Mouse (Mus musculus): ENCODE measurements around the gene Syne2.

Gene Syne2

DNA sequence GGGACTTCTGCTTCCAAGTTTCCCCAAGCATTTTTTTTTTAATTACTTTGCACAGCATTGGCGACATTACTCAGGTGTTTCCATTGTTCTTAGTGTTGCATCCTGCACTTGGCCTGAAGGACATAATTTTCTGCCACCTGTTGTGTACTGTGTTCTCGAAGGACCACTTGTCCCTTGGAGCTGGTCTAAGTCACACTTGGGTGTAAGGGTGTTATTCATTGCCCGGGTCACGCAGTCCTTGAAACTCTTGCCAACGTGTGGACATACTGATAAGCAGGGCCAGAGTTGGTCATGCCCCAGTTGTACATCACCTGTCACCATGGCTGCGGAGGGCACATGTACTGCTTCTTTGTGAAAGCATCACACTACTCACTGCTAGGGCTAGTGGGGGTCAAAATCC, 228.6 kb downstream of the Syne2 start:
- DNase-seq (ENCODE audit: low spot score in 2 of 2): no peak

DNA sequence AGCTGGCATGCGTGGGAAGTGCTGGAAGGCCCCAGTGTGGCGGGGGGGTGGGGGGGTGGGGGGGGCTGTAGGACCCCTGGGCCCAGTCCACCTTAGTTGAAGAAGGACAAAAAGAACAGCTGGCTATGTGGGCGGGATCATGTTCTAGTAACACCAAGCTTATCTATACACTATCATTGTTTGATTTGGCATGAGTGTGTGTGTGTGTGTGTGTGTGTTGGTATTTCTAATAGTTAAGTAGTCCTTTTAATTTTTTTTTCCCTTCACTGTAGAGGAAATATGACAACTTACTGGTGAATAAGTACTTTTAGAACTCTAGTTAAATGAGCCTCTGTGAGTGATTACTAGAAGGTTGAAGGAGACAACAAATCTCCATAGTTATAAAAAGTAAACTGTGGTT, 230.0 kb downstream of the Syne2 start:
- DNase-seq (ENCODE audit: low spot score in 2 of 2): no peak

DNA sequence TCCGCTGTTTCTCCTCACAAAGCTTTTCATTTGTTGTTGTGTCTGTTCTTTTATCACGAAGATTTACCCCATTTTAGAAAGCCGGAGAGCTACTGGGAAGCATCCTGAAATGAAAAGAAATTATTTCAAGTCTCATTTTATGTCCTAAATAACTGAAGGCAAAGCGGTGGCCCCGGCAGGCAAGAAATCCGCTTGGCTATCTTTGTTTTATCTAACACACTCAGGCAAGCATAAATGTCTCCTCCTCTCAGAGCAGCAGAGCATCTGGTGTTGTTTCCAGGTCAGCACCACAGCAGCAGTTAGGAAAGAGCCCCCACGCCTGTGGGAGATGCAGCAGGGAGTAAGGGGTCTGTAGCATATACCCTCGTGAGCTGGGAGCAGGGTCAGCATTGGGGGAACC, 230.7 kb downstream of the Syne2 start:
- no peak for DNase-seq (ENCODE audit: low spot score in 2 of 2)

DNA sequence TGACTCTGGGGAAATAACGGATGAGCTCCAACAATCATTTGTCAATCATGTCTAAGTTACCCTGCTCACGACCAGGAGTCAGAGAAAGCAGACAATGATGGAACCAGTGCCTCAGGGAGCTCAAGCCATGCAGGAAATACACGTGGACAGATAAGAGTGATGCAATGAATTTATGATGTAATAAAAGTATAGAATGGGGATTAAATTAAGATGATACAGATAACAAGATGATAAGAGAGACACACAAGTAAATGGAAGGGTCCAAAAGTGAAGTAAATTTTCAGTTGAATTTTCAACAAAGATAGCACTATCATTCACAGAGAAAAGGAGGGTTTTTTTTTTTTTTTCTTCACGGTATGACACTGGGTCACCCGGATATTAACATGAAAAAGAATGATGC, 231.4 kb downstream of the Syne2 start:
- no peak for DNase-seq (ENCODE audit: low spot score in 2 of 2)

DNA sequence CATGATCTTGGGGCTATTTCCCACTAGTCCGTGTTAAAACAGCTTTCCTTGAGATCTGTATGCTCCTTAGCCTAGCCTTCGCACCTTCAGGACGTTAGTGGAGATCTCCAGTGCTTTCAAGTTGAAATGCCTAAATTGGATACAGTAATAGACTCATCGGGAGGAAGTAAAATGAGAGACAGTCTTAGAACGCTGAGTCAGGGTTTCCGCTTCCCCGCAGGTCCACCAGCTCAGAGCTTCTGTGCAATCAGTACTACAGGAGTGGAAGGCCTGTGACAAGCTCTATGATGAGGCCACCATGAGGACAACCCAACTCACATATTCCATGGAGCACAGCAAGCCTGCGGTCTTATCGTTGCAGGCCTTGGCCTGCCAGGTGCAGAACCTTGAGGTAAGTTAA, 233.9 kb downstream of the Syne2 start:
- DNase-seq (ENCODE audit: low spot score in 2 of 2): no peak

DNA sequence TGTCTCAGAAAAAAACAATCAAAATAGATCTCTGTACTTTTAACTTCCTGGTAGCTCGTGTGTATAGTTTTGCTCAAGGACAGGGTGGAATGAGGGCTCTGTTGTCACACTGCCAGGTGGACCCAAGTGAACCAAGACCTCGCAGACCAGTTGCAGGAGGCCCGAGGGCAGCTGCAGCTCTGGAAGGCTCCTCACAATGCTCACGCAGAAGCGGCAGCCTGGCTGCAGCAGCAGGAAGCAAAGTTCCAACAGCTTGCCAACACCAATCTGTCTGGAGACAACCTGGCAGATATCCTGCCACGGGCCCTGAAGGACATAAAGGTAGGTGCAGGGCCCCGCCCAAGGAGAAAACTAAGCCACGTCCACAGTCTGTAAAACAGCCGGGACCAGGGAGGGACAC, 236.7 kb downstream of the Syne2 start:
- no peak for DNase-seq (ENCODE audit: low spot score in 2 of 2)

DNA sequence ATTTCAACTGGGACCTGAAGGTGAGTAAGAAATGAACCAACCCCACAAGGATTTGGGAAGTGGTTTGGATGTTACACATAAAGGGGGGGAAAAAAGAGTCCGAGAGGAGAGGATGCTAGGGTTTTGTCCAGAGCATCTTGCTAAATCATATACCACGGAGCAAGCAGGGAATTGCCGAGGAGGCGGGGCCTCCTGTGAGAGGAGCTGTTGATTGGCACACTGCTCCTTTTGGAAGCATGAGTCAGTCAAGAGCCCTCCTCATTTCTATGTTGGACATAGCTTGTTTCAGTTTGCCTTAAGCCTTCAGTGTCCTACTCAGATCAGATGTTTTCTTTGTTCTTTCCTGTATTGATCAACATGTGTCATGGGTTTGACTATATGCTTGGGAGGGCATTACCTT, 245.1 kb downstream of the Syne2 start:
- DNase-seq (ENCODE audit: low spot score in 2 of 2): no peak

DNA sequence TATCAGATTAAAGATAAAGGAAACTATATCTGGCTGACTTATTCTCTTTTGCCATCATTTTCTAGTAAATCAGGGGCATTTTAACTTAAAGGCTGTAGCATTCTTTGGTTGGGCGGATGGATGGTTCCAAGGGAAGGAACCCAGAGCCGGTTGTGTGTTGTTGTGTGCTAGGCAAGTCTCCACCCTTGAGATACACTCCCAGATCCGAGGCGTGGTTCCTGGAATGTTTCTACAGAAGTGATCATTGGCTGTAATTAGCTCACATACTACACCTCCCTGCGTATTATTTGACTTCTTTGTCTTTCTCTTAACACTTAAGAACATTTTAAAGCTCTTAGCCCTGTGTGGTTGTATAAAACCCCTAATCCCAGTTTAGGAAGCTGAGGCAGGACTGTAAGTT, 252.5 kb downstream of the Syne2 start:
- no peak for DNase-seq (ENCODE audit: low spot score in 2 of 2)

DNA sequence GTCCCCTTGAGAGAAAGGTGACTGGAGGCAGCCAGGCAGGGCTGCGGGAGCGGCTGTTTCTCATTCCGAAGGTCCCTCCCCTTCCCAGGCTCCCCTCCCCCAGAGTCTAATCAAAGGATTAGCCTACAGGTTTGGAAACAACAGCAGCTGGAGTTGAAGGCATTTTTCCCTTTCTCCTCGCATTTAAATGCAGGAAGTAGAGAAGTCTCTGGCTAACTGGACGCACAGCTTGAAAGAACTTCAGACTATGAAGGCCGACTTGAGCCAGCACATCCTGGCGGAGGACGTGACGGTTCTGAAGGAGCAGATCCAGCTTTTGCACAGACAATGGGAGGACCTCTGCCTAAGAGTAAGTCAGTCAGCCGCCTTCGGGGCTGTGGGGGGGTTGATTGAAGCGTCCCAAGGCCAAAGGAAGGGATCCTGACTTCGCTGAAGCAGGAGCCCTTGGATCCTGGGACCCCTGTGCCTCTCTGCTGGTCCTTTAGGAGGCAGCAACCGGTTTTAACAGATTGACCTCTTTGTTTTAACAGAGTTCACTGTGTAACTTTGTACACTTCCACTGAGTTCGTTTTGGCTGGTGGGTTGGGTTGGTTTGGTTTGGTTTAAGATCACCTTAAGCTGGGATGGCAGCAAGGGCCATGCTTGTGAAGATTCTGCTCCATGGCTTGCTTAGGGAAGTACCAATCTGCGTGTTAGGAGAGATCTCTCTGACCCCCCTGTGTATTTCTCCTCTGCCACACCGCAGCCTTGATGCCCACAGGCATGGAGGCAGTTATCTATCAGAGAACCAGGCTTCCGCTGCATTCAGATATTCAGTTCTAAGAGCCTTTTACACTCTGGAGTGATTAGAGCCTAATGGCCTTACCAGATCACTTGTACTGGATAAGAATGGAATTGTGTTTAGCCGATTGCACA, 254.3 kb downstream of the Syne2 start:
- no peak for DNase-seq (ENCODE audit: low spot score in 2 of 2)

DNA sequence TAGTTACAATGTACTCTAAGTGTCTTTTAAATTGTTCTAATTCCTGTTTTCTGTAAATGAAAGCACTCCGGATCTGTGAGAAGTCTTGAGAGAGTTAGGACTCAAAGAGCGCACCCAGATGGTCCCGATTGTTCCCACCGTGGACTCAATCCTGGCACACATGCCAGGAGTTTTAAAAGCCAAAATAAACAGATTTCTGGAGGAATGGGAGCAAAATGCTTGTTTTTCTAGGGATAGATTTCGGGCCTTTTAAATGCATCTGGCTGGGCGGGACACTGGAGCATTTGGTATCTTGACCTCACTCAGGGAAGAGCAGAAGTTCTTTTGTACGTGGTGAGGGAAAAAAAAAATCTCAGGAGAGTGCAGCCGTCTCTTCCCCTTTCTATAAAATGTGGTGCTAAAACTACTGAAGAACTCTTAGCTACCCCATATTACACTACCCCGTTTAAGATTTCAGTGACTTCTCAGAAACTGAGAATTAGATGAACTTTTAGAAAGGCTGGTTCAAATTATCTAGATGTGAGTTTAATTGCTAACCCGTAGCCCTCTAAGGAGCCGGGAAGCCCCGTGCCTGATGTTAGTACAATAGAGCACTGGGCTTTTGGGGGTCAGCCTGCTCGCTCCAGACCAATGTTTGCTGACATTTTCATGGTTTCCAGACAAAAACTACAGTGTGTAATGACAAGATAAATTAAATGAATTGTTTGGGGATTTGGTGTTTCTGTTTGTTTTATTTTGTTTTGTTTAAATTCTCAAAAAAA, 255.3 kb downstream of the Syne2 start:
- DNase-seq (ENCODE audit: low spot score in 2 of 2): no peak

DNA sequence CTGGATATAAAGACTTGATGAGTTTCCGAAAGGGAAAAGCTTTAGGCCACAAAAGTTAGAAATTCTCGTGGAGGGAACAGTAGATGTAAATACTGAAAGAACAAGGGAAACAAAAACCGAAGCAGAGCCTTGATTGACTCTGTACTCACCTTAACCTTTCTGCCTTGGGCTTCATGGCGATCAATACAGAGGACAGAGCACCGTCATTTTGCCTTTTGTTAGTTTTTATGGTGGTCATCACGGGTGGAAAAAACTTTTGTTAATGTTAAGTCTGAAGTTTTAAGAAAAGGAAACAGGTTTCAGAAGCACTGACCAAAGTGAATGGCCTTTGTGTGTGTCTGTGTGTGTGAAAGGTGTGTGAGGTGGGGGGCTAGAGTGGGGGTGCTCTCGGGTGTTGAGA, 256.0 kb downstream of the Syne2 start:
- no peak for DNase-seq (ENCODE audit: low spot score in 2 of 2)

DNA sequence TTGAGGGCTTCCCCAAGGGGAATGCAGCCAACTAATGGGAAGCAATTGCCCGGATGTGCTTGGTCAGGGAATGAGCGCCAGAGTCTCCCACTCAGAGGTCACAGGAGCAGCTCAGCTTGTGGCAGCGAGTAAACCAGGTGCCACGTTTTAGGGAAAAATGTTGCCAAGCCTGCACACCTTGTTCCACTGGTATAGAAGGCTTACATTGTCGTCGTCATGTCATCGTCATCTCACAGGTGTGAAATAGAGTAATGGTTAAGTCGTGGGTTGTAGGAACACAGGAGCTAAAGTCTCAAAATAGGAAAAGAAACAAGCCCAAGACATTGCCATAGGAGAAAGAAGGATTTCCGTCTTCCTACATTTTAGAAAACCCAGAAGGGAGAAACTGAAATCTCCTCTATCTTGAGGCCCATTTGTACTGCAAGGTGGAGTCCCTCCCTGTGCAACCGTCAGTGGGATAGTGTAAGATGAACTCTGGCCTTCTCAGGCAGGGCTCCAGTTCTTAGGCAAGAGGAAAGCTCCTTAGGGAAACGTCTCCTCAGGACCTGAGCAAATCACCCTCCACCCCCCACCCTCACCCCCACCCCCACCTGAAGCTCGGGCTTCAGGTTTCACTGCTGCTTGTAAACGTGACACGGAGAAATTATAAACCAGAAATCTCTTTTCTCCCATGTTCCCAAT, 263.1 kb downstream of the Syne2 start:
- DNase-seq (ENCODE audit: low spot score in 2 of 2): peak in 1 of 2 experiments; percentile 52

DNA sequence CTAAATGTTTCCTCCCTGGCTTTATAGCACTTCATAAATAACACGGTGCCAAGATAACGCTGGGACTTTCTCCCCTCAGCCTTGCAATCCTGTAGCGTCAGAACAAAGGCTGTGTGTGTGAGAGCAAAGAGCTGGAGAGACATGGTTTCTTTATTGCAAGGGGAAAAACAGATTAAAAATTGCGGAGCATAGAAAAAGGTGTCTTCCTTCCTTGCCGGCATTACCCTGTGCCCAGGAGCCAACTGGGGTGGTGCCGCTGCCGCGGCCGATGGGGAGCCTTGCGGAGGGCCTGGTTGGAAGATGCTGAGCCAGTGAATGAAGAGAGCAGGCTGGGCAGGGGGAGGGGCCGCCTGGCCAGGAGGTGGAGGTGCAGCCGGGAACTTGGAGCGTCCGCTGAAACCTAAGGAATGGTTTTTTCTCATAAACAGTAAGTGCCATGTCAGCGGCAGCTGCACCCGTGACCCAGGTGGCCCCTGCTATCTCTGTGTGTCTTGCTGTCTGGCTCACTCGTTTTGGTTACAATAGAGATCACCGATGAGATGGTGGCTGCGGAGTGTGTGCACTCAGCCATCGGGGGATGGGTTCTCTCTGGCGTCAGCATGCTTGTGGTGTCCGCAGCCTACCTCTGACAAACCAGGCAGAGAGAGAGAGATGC, 263.8 kb downstream of the Syne2 start:
- DNase-seq (ENCODE audit: low spot score in 2 of 2): no peak

DNA sequence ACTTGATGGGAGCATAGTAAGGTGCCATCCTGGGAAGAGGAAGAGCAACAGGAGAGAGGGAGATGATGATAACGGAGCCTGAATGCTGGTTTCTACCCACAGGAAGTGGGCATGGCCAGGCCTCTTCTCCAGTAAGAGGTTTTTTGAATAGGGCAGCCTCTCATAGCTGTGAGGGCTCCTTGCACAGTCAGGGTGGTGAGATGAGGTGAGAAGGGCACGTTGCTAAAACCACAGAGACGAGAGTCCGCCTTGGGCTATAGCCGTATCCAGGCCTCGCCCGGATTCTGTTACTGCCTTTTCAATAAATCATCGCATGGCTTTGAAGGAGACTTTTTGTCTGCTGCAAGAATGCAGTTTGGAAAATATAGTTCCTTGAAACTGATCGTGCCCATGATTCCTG, 267.1 kb downstream of the Syne2 start:
- no peak for DNase-seq (ENCODE audit: low spot score in 2 of 2)

DNA sequence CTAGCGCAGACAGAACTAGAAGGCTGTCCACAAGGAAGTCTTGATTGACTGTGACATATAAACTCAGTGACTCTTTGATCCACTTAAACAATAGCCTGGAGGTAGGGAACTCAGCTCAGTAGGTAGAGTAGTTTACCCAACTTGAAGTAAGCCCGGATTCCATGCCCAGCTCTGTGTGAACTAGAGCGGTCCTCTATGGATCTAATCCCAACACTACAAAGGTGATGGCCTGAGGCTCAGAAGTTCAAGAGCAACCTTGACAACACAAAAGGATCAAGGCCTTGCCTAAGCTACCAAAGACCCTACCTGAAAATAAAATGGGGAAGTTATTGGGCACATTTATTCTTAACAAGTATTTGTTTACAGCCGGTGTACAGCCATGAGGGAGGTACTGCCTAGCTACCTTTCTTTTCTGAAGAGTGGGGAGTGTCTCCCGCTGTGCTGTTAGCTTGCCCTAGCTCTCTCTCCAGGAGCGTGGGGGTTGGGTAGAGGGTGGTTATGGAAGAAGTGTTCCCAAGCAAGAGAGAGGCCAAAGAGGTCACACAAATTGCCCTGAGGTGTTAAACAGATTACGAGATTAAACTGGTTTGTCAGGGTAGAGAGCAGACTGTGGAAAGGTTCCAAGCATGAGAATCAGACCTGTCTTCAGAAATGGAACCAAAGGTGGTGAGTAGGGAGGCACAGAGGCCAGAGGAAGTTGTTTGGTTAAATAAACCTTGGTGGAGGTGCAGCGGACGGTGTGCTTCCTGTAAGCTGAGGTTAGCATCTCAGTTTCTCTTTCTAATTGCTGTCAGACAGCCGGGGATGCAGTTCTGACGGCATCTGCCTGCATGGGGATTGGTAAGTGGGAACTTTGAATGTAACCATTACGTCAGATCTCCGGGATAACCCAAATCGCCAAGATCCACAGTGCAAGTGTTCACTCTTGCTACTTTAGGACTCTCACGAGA, 268.3 kb downstream of the Syne2 start:
- peak; percentile 33 to 34 for DNase-seq (ENCODE audit: low spot score in 2 of 2)

DNA sequence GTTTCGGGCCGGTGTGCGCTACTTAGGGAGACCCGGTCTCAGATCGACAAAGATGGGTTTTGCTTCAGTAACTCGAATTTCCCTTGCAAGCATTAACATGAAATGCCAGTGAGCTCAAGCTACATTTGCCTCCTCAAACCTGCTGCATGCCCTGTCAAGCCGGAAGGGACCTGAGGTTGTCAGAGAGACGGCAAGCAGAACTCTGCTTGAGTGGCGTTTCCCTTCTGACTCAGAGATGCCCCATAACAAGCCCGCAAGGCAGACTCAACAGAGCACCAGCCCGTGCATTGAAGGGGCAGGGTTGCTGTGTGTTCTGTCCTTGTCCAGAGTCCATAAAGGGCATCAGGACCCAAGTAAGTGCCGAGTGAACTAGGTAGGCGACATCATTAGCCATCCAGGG, 269.1 kb downstream of the Syne2 start:
- DNase-seq (ENCODE audit: low spot score in 2 of 2): no peak

DNA sequence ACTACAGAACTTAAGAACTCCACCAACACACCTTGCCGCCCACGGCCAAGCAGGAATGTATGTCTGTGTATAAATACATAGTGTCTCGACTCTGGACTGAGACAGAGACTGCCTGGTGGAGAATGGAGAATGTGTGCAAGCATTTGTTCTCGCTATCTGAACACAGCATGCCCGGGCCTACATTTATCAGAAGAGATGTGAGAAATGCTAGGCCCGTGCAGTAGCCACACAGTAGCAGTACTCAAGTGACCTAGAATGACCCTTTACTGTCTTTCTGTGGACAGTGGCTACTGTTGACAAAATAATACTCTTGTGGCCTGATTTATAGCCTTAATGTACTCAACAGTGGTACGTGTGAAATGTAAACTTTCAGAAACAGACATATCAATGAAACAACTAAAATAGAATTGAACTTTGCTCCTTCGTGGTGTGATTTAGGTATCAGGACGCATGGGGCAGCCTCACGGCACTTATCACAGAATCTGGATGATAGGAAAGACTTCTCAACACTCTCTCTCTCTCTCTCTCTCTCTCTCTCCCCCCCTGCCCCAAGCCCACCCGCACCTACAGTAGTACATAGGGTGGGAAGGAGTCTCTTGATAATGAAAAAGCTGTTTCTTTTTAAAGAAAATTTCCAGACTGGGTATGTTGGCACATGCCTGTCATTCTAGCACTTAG, 275.0 kb downstream of the Syne2 start:
- DNase-seq (ENCODE audit: low spot score in 2 of 2): no peak

DNA sequence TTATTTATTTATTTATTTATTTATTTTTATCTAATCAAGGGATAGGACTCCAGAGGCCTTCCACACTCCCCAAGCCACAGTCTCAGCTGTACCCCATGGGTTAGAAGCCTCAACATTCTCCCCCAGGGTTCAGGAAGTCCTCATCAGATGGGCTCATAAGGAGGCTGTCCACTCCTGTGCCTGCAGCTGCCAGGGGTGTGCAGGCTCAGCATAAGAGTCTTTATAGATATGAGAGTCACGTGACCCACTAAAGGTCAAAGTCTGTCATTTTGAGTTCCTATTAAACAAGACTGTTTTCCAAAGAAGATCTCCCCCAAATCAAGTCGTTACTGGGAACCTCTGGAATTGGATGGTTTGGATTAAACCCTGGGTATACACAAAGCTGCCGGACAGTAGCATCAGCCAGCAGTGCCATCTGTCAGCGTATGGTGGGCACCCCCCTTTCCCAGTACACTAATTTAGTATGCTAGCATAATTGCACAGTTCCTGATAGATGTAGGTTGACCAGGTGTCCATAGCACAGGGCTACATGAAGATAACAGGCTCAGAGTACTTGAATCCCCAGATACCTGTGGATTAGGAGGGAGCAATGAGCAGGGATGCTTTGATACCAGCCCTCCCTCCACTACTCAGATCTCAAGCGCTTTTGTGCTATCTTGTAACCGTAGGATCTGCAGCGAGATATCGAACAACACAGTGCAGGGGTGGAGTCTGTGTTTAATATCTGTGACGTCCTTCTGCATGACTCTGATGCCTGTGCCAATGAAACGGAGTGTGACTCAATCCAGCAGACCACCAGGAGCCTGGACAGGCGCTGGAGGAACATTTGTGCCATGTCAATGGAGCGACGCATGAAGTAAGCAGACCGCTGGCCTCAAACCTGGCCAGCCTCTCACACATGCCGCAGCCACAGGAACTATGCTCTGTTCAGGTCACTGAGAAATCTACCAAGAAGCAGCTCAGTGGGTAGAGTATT, 276.0 kb downstream of the Syne2 start:
- DNase-seq (ENCODE audit: low spot score in 2 of 2): no peak
